Mouse (Mus musculus) stomach, postnatal 0 days (tissue): ENCODE data around the gene Klhl20.

Source experiments
- CTCF ChIP-seq: IDR thresholded peaks from 2 replicates; pipeline ENCODE4 v1.5.1; 2016; ENCODE audit warnings: antibody characterized with exemption, low read depth, mild to moderate bottlenecking, moderate library complexity
- EP300 ChIP-seq: optimal IDR thresholded peaks from 2 replicates; pipeline ENCODE3; 2016; ENCODE audit warnings: antibody characterized with exemption

DNA sequence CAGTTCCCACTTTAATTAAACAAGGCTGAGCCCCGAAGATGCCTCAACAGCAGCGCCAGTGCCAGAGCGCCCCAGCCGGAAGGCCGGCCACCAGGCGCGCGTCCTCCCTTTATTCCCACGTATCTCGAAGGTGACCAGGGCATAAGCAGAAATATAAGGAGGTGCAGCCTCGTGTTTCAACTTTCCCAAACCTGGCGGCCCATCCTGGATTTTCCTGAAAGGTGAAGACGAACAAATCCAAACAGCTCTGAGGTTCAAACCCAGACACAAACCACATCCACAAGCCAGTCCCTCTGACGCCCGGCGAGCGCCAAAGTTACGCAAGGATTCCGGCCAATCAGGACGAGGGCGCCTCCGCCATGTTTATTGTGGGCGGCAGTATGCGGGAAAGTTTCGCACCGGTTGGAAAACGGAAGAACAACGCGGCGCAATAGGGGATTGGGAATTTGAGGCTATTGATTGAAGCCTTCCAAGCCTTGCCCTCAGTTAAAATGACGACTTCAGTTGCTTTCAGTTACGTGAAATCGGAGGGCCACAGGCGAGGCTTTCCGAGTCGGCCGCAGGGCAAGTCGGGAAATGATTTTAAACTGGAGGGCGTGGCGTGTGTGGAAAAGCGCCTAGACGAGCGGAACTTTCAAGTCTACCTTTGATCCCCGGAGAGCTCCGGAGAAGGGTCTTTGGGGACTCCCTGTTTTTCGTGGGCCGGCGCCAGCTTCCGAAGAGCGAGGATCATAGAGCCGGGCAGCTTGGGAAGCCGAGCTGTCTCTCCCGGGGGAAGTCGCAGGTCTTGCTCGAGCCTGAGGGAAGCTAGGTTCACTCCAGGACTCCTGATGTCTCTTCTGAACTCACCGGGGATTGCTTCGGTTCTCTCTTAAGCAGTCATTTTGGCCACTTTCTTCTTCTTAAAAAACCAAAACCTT is 60.7 kb downstream of the Klhl20 start, which contains the start of the genes Dars2 and Cenpl:
- TF ChIP-seq CTCF (peak; percentile 34), EP300 (peak; percentile 70)
